Mouse (Mus musculus) ES-Bruce4 (cell line): ENCODE results near the gene Arsb. TPM values are rescaled to one million over a fixed set of nuclear protein-coding genes. Genes with fewer than 3 reads are reported as not detected.

ENCODE experiments used
- H3K27ac ChIP-seq: 2 replicates; pipeline ENCODE4 v1.5.1; 2012; ENCODE audit warnings: low read length, inconsistent platforms; ENCODE audit not compliant: insufficient read depth
- H3K27me3 ChIP-seq: 2 replicates; pipeline ENCODE4 v1.6.1; 2012; ENCODE audit warnings: mild to moderate bottlenecking, low read length, inconsistent platforms; ENCODE audit not compliant: control insufficient read depth, poor library complexity, insufficient read depth, severe bottlenecking
- H3K36me3 ChIP-seq: 2 replicates; pipeline ENCODE4 v1.6.1; 2012; ENCODE audit warnings: inconsistent platforms, mild to moderate bottlenecking, low read length, moderate library complexity; ENCODE audit not compliant: control insufficient read depth, poor library complexity, insufficient read depth, severe bottlenecking
- H3K4me1 ChIP-seq: one replicate; pipeline ENCODE4 v1.8.1; 2011; ENCODE audit warnings: low read length; ENCODE audit not compliant: control insufficient read depth, insufficient read depth
- H3K4me3 ChIP-seq: 2 replicates; pipeline ENCODE4 v1.5.1; 2011; ENCODE audit warnings: low read depth, mild to moderate bottlenecking, low read length
- H3K9ac ChIP-seq: 2 replicates; pipeline ENCODE4 v1.6.1; 2012; ENCODE audit warnings: low read depth, mild to moderate bottlenecking, inconsistent platforms; ENCODE audit not compliant: poor library complexity, severe bottlenecking
- H3K9me3 ChIP-seq: replicated peaks from 2 replicates; pipeline ENCODE4 v1.6.1; 2012; ENCODE audit warnings: mild to moderate bottlenecking, low read length, inconsistent platforms; ENCODE audit not compliant: control insufficient read depth, poor library complexity, insufficient read depth, severe bottlenecking
- CTCF ChIP-seq: IDR thresholded peaks from one replicate; pipeline ENCODE4 v1.8.1; 2011; ENCODE audit warnings: low read depth, low read length
- EP300 ChIP-seq: IDR thresholded peaks from 2 replicates; pipeline ENCODE4 v1.6.1; 2011; ENCODE audit warnings: low read depth, low read length; ENCODE audit not compliant: insufficient read depth
- POLR2A ChIP-seq: IDR thresholded peaks from one replicate; pipeline ENCODE4 v1.8.1; 2011; ENCODE audit warnings: low read length; ENCODE audit not compliant: insufficient read depth
- polyA plus RNA-seq: library from polyadenylated mRNA; stranded (reverse); fragments of >200 nt; gene quantifications from 2 replicates; pipeline ENCODE4 v1.2.4, GENCODE M21; 2011; ENCODE audit warnings: low read depth; ENCODE audit not compliant: missing spikeins, insufficient read depth, insufficient read length

Arsb gene
- polyA plus RNA-seq, 1 experiment: 1.7 TPM

DNA sequence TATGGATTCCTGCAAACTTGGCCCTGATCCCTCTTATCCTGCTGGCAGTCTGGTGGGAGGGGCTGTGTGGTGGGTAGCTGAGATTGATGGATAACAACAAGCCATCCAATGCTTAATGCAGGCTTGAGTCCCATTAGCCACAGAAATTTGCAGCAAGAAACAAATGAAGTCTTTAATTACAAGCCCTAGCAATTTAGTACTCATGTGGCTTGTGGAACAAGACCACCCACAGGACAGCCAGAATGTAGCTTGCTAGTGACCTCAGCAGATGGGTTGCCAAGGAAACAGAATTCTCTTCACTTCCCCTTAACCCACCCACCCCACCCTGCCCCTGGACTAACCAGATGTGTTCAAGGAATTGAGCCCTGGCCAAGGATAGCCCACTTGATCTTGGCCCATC, 194.8 kb downstream of the Arsb start:
- TF ChIP-seq EP300: no peak
- TF ChIP-seq POLR2A: no peak
- no peak for TF ChIP-seq CTCF
- Histone ChIP-seq H3K4me3 (no peak overlapping the region), H3K27ac (no peak overlapping the region), H3K36me3 (no peaks in the 10 kb centered on the region), H3K4me1 (no peaks in the 10 kb centered on the region), H3K9ac (no peak overlapping the region), H3K27me3 (no peaks in the 10 kb centered on the region), H3K9me3 (no peaks in the 10 kb centered on the region)

DNA sequence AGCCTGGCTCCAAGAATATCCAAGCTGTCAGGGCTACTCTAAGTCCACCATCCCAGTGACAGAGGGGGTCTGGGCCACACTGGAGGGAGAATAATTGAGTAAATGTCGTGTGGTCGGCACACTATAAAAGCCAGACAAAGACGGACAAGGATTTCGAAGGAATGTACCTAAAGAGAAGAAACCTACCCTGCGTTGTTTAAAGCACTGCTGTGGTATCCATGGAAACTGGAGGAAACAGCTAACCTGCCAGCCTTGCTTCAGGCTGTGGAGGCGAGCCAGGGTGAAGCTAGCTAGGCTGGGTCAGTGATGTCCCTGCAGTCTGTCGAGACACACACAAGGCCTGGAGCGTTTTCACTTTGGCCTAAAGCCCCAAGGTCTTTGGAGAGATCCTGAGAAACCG, 195.7 kb downstream of the Arsb start:
- Histone ChIP-seq H3K4me3 (no peak overlapping the region), H3K27me3 (no peaks in the 10 kb centered on the region), H3K9ac (no peak overlapping the region), H3K36me3 (no peaks in the 10 kb centered on the region), H3K27ac (no peak overlapping the region), H3K4me1 (no peaks in the 10 kb centered on the region), H3K9me3 (no peaks in the 10 kb centered on the region)
- TF ChIP-seq CTCF: no peak
- TF ChIP-seq POLR2A: no peak
- TF ChIP-seq EP300: no peak

DNA sequence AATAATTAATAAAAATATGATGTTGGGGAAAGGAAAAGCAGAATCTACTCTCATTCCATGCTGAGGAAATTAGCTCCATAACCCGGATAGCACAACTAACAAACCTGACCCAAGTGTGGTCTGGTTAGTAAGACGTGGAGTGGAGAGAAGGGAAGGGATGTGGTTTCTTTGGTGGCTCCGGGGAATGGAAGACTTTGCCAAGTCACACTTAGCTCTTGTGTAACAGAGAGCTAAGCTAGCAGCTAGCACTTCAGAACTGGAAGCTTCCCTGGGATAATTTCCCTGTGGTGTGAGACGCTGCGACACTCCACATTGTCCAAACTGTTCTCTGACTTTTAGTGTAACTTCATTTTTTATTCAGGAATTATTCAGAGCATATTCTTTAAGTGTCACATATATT, 198.7 kb downstream of the Arsb start:
- Histone ChIP-seq H3K27me3 (no peaks in the 10 kb centered on the region), H3K4me3 (no peak overlapping the region), H3K4me1 (no peaks in the 10 kb centered on the region), H3K9me3 (no peaks in the 10 kb centered on the region), H3K9ac (no peak overlapping the region), H3K36me3 (no peaks in the 10 kb centered on the region), H3K27ac (no peak overlapping the region)
- no peak for TF ChIP-seq EP300
- TF ChIP-seq CTCF: no peak
- no peak for TF ChIP-seq POLR2A

DNA sequence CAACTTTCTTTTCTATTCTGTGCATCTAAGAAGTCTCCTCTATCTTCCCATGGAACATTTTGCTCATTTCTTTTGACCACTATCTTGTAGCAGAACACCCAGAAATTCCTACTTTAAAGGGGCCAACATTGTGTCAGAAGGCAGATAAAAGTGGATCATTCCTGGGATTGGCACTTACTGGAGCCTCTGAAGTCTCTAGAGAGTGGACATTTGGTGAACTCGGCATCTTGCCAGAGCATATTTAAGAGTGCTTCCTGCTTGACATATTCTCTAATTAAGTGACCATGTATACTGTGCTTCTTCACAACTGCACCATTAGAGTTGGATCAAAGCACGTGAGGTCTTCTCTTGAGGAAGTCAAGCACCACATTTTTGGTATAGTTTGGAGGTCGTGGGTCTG, 201.0 kb downstream of the Arsb start:
- TF ChIP-seq CTCF (no peak), POLR2A (no peak), EP300 (no peak)

DNA sequence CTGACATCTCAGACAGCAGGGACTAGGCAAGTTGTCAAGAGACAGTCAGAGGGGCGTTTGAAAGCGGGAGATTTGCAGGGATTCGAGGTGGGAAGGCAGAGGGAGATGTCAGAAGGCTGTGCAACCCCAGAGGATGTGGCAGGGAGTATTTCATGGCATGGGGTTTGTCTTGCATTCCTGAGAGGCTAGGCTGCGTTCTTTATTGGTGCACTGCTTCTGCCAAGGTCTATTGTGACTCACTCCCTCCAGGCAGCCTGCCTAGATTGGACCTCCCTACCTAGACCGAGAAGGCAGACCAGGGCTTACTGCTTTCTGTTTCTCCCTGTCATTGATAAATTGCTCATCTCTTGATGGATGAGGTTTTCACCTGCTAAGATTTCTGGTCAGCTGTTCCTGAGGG, 204.2 kb downstream of the Arsb start:
- TF ChIP-seq POLR2A: no peak
- no peak for TF ChIP-seq CTCF
- TF ChIP-seq EP300: no peak
- H3K9me3 ChIP-seq: no peaks in the 10 kb centered on the region
- H3K27ac ChIP-seq: no peak overlapping the region
- no peak overlapping the region for H3K4me3 ChIP-seq
- H3K9ac ChIP-seq: no peak overlapping the region
- no peaks in the 10 kb centered on the region for H3K36me3 ChIP-seq
- H3K27me3 ChIP-seq: no peaks in the 10 kb centered on the region; the same call in 1 of the 2 replicates
- H3K4me1 ChIP-seq: no peaks in the 10 kb centered on the region

More for the DNA sequence above, 201.0 kb downstream of the Arsb start:
- no peaks in the 10 kb centered on the region for H3K9me3 ChIP-seq
- H3K27me3 ChIP-seq: no peaks in the 10 kb centered on the region
- no peaks in the 10 kb centered on the region for H3K36me3 ChIP-seq
- no peak overlapping the region for H3K4me3 ChIP-seq
- no peak overlapping the region for H3K27ac ChIP-seq
- H3K4me1 ChIP-seq: no peaks in the 10 kb centered on the region
- H3K9ac ChIP-seq: no peak overlapping the region

DNA sequence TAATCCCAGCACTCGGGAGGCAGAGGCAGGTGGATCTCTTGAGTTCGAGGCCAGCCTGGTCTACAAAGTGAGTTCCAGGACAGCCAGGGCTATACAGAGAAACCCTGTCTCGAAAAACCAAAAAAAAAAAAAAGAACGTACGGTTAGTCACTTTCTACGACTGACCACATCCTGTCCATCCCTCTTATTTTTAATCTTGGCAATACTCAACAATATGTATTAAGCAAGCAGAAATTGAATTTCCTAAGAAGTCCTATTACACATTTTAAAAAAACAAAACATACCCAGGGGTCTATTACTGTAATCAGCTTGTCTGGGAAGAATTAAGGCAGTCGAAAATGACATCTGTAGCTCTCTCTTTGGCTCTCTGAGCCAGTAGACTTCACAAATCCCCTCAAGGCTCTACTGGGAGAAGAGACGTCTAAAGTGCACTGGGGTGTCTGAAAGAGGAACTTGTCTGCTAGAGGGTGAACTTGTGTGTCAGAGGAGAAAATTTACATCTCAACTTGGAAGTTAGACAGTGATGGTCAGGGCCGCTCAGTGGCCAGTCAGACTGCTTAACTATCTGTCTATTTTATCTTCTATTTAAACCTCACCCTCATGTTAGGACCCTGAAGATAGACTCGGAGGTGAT, 205.6 kb downstream of the Arsb start:
- Histone ChIP-seq H3K36me3 (no peaks in the 10 kb centered on the region), H3K27ac (no peak overlapping the region), H3K4me3 (no peak overlapping the region), H3K9me3 (no peaks in the 10 kb centered on the region), H3K27me3 (no peaks in the 10 kb centered on the region; the same call in 1 of the 2 replicates), H3K4me1 (no peaks in the 10 kb centered on the region), H3K9ac (no peak overlapping the region)
- TF ChIP-seq CTCF (no peak), EP300 (no peak)
